ENCODE assay signal across 11 mouse cellular contexts in genomic region chr19:47451476-47452113, GRCm38 (mm10). TPM values are rescaled to one million over a fixed set of nuclear protein-coding genes. Genes with fewer than 3 reads are reported as not detected.
DNase-seq lines count a peak whose midpoint lies in the region; ATAC-seq and TF ChIP-seq lines count a peak whose summit lies in the region.
"Had no signal": no experiment of that assay in that cellular context is flagged by ENCODE, and none has a peak within 500 bp of the region (broad histone marks: within the 10 kb centered on the region; RNA-seq: fewer than 3 reads in every experiment).

No protein-coding gene starts in this region.

- H3K9ac ChIP-seq in liver, adult 2 months (ENCODE audit: low read depth, low read length): no peak overlapping the region
- no peak overlapping the region for H3K9ac ChIP-seq in ES-Bruce4 (ENCODE audit: low read depth, poor library complexity, severe bottlenecking)
- no peak overlapping the region for H3K9ac ChIP-seq in kidney, embryonic 15.5 days
- H3K9ac ChIP-seq in hindbrain, embryonic 16.5 days (ENCODE audit: low read depth, low read length): no peak overlapping the region
- H3K9ac ChIP-seq: neural tube, embryonic 15.5 days had no signal

- no peak for TF ChIP-seq CTCF in liver, adult 2 months (IDR thresholded peaks at IDR 0.05; ENCODE audit: low read depth, low read length)
- no peak for TF ChIP-seq CTCF in ES-Bruce4 (IDR thresholded peaks at IDR 0.05; ENCODE audit: low read depth, low read length)

- H3K79me2 ChIP-seq in liver, adult 2 months (ENCODE audit: control insufficient read depth, insufficient read depth, low read length): peaks cover 38% of the 10 kb centered on the region; the same call in 1 of the 2 replicates

- no peak for TF ChIP-seq POLR2A in liver, adult 2 months (IDR thresholded peaks at IDR 0.05; ENCODE audit: extremely low read depth, insufficient read depth, low read length)
- TF ChIP-seq POLR2A in ES-Bruce4 (IDR thresholded peaks at IDR 0.05; ENCODE audit: insufficient read depth, low read length): no peak

- ATAC-seq in kidney, embryonic 15.5 days (replicated peaks; ENCODE audit: low FRiP score): peak; percentile 59
- ATAC-seq in hindbrain, embryonic 16.5 days: no peak

- H3K27ac ChIP-seq in liver, adult 2 months (replicated peaks; ENCODE audit: insufficient read depth, low read depth, low read length): peak overlapping the region; percentile 78
- H3K27ac ChIP-seq in ES-Bruce4 (ENCODE audit: insufficient read depth, low read length): peak overlapping the region; percentile 78
- peak overlapping the region; percentile 78 for H3K27ac ChIP-seq in kidney, embryonic 15.5 days
- no peak overlapping the region for H3K27ac ChIP-seq in hindbrain, embryonic 16.5 days (ENCODE audit: low read depth, low read length)
- H3K27ac ChIP-seq: neural tube, embryonic 15.5 days had no signal

- no peak overlapping the region for H3K4me3 ChIP-seq in liver, adult 2 months (ENCODE audit: insufficient read depth, low read depth, low read length)
- H3K4me3 ChIP-seq in ES-Bruce4 (ENCODE audit: low read depth, low read length): no peak overlapping the region
- no peak overlapping the region for H3K4me3 ChIP-seq in kidney, embryonic 15.5 days (replicated peaks)
- no peak overlapping the region for H3K4me3 ChIP-seq in hindbrain, embryonic 16.5 days (ENCODE audit: low read length)
- H3K4me3 ChIP-seq: neural tube, embryonic 15.5 days had no signal

- H3K4me1 ChIP-seq in liver, adult 2 months (ENCODE audit: control insufficient read depth, insufficient read depth, low read length): peaks cover 68% of the 10 kb centered on the region
- peaks cover 25% of the 10 kb centered on the region for H3K4me1 ChIP-seq in ES-Bruce4 (ENCODE audit: control insufficient read depth, insufficient read depth, low read length)
- peaks cover 79% of the 10 kb centered on the region for H3K4me1 ChIP-seq in kidney, embryonic 15.5 days
- peaks cover 29% of the 10 kb centered on the region for H3K4me1 ChIP-seq in hindbrain, embryonic 16.5 days (ENCODE audit: control insufficient read depth, insufficient read depth, low read depth, low read length)

- DNase-seq in liver, adult 2 months (ENCODE audit: extremely low read depth, low read depth, low spot score): no peak
- no peak for DNase-seq in liver
- peak; percentile 45 for DNase-seq in lung, postnatal 14 days
- no peak for DNase-seq in frontal cortex, postnatal 25 days (ENCODE audit: low spot score in 2 of 2)
- DNase-seq: cerebellum, postnatal 36 days; midbrain, embryonic 14.5 days; right cerebral cortex, postnatal 4 days had no signal

- 51% methylated on average over 10 of the region's 10 CpGs for WGBS in liver, adult 2 months
- WGBS in kidney, embryonic 15.5 days: 60% methylated on average over 10 of the region's 10 CpGs
- 70% methylated on average over 10 of the region's 10 CpGs for WGBS in hindbrain, embryonic 16.5 days

- H3K36me3 ChIP-seq in liver, adult 2 months (ENCODE audit: control insufficient read depth, insufficient read depth, low read length): no peaks in the 10 kb centered on the region
- H3K36me3 ChIP-seq in ES-Bruce4 (ENCODE audit: control insufficient read depth, insufficient read depth, low read length, poor library complexity, severe bottlenecking): no peaks in the 10 kb centered on the region
- no peaks in the 10 kb centered on the region for H3K36me3 ChIP-seq in kidney, embryonic 15.5 days
- H3K36me3 ChIP-seq in hindbrain, embryonic 16.5 days (ENCODE audit: control insufficient read depth, insufficient read depth, low read length): no peaks in the 10 kb centered on the region
- H3K36me3 ChIP-seq: neural tube, embryonic 15.5 days had no signal

- no peak for TF ChIP-seq EP300 in ES-Bruce4 (IDR thresholded peaks at IDR 0.05; ENCODE audit: insufficient read depth, low read depth, low read length)

- peak overlapping the region; percentile 20 for H3K4me2 ChIP-seq in kidney, embryonic 15.5 days
- H3K4me2 ChIP-seq in hindbrain, embryonic 16.5 days (ENCODE audit: low read length): no peak overlapping the region
- H3K4me2 ChIP-seq: neural tube, embryonic 15.5 days had no signal

- H3K27me3 ChIP-seq in liver, adult 2 months (ENCODE audit: control insufficient read depth, insufficient read depth, low read length): no peaks in the 10 kb centered on the region
- H3K27me3 ChIP-seq in ES-Bruce4 (ENCODE audit: control insufficient read depth, insufficient read depth, low read length, poor library complexity, severe bottlenecking): no peaks in the 10 kb centered on the region
- no peaks in the 10 kb centered on the region for H3K27me3 ChIP-seq in kidney, embryonic 15.5 days
- no peaks in the 10 kb centered on the region; the same call in 1 of the 2 replicates for H3K27me3 ChIP-seq in hindbrain, embryonic 16.5 days (replicated peaks; ENCODE audit: control insufficient read depth, insufficient read depth, low read length)
- H3K27me3 ChIP-seq: neural tube, embryonic 15.5 days had no signal

- H3K9me3 ChIP-seq in ES-Bruce4 (replicated peaks; ENCODE audit: control insufficient read depth, insufficient read depth, low read length, poor library complexity, severe bottlenecking): no peaks in the 10 kb centered on the region
- H3K9me3 ChIP-seq in kidney, embryonic 15.5 days (replicated peaks): no peaks in the 10 kb centered on the region
- no peaks in the 10 kb centered on the region for H3K9me3 ChIP-seq in hindbrain, embryonic 16.5 days (ENCODE audit: control insufficient read depth, low read length)
- H3K9me3 ChIP-seq: neural tube, embryonic 15.5 days had no signal

RNA-seq across cellular contexts. Expression of gene Sh3pxd2a, which starts 12.6 kb away (rescaled TPM):
- total RNA-seq in liver, adult 2 months (2014; rRNA removed): 4.2 and 7.0 TPM in 2 replicates
- 10.0 and 13.9 TPM in 2 replicates for polyA plus RNA-seq in liver, adult 2 months (2012; rRNA removed)
- polyA plus RNA-seq in ES-Bruce4 (2011; ENCODE audit: insufficient read depth, insufficient read length, low read depth, missing spikeins): 47.6 and 51.9 TPM in 2 replicates
- 5.5 and 6.4 TPM in 2 replicates for polyA plus RNA-seq in kidney, embryonic 15.5 days (2015; fragmentation: Nextera tagmentation; extraction: Ambion mirVana)
- 1.8 and 2.2 TPM in 2 replicates for polyA plus RNA-seq in hindbrain, embryonic 16.5 days (2015; fragmentation: Nextera tagmentation; extraction: Ambion mirVana)
